Mouse (Mus musculus) lung, postnatal 0 days (tissue): ENCODE results near the gene Itsn2.

Experiments used
- CTCF ChIP-seq: IDR thresholded peaks from 2 replicates; pipeline ENCODE4 v1.5.1; 2016; ENCODE audit warnings: antibody characterized with exemption, mild to moderate bottlenecking
- EP300 ChIP-seq: IDR thresholded peaks from 2 replicates; pipeline ENCODE4 v1.6.1; 2016; ENCODE audit warnings: antibody characterized with exemption, mild to moderate bottlenecking, control low read depth

- TF ChIP-seq EP300 (no peak), CTCF (no peak)
Observed at GRCm38 (mm10) chr12:4715606-4716005, 123.2 kb downstream of the Itsn2 start.
